Mouse (Mus musculus): ENCODE results near the gene Erg28.

The Erg28 gene

GRCm38 (mm10) chr12:85811676-85812075 lies 12.7 kb downstream of the Erg28 start:
- no peak for DNase-seq

GRCm38 (mm10) chr12:85810959-85811358 lies 13.4 kb downstream of the Erg28 start:
- DNase-seq, result no peak

GRCm38 (mm10) chr12:85809726-85810125 lies 14.6 kb downstream of the Erg28 start:
- DNase-seq, result no peak

GRCm38 (mm10) chr12:85800031-85800430 lies 24.3 kb downstream of the Erg28 start:
- no peak for DNase-seq

GRCm38 (mm10) chr12:85795551-85795950 lies 28.8 kb downstream of the Erg28 start:
- DNase-seq, result no peak

- DNase-seq, result no peak
These were observed 30.3 kb downstream of the Erg28 start for GRCm38 (mm10) chr12:85794094-85794493.

- DNase-seq, result no peak
These were observed 31.5 kb downstream of the Erg28 start for GRCm38 (mm10) chr12:85792821-85793346.

- DNase-seq, result no peak
These were observed 32.2 kb downstream of the Erg28 start for GRCm38 (mm10) chr12:85792158-85792557.

GRCm38 (mm10) chr12:85784916-85785815 lies 39.2 kb downstream of the Erg28 start:
- no peak for DNase-seq

- no peak for DNase-seq
These were observed 42.7 kb downstream of the Erg28 start for GRCm38 (mm10) chr12:85781606-85782005.

GRCm38 (mm10) chr12:85779707-85780106 lies 44.6 kb downstream of the Erg28 start:
- no peak for DNase-seq

- DNase-seq, result no peak
These were observed 45.4 kb downstream of the Erg28 start for GRCm38 (mm10) chr12:85778962-85779361.

GRCm38 (mm10) chr12:85771356-85771755 lies 53.0 kb downstream of the Erg28 start:
- no peak for DNase-seq

- DNase-seq, result no peak
These were observed 56.6 kb downstream of the Erg28 start for GRCm38 (mm10) chr12:85767750-85768149.

- no peak for DNase-seq
These were observed 58.1 kb downstream of the Erg28 start for GRCm38 (mm10) chr12:85766287-85766686.
